ENCODE assay signal across 10 mouse cellular contexts in genomic region chr1:155777641-155778625, GRCm38 (mm10). TPM values are rescaled to one million over a fixed set of nuclear protein-coding genes. Genes with fewer than 3 reads are reported as not detected.
DNase-seq lines count a peak whose midpoint lies in the region; ATAC-seq and TF ChIP-seq lines count a peak whose summit lies in the region.
"Had no signal": no experiment of that assay in that cellular context is flagged by ENCODE, and none has a peak within 500 bp of the region (broad histone marks: within the 10 kb centered on the region; RNA-seq: fewer than 3 reads in every experiment).

No protein-coding gene starts in this region.

- intact Hi-C loops in left cerebral cortex, postnatal 25 days (cut with DNase I) = no loop called here

- 57% methylated on average over 14 of the region's 14 CpGs for WGBS in midbrain, embryonic 15.5 days
- WGBS in midbrain, embryonic 14.5 days = 49% methylated on average over 14 of the region's 14 CpGs
- WGBS in kidney, embryonic 15.5 days = 68% methylated on average over 14 of the region's 14 CpGs
- WGBS in liver, postnatal 0 days (ENCODE audit: insufficient replicate concordance) = 56% methylated on average over 14 of the region's 14 CpGs

- TF ChIP-seq EP300 in liver, postnatal 0 days (IDR thresholded peaks at IDR 0.05; ENCODE audit: low read depth) = no peak

- TF ChIP-seq CTCF in liver, postnatal 0 days (IDR thresholded peaks at IDR 0.05; ENCODE audit: low read depth) = no peak

- no peak overlapping the region for H3K4me2 ChIP-seq in midbrain, embryonic 15.5 days
- H3K4me2 ChIP-seq in midbrain, embryonic 14.5 days (ENCODE audit: low read length) = no peak overlapping the region
- H3K4me2 ChIP-seq in kidney, embryonic 15.5 days = no peak overlapping the region
- H3K4me2 ChIP-seq in liver, postnatal 0 days (ENCODE audit: low read depth, low read length) = no peak overlapping the region

- no peaks in the 10 kb centered on the region for H3K4me1 ChIP-seq in midbrain, embryonic 15.5 days
- H3K4me1 ChIP-seq in midbrain, embryonic 14.5 days (ENCODE audit: control insufficient read depth, insufficient read depth, low read length) = peaks cover 3% of the 10 kb centered on the region; the same call in 1 of the 2 replicates
- H3K4me1 ChIP-seq in kidney, embryonic 15.5 days = 0 out of 2 replicates have a peak, but pooled peaks cover 2% of the 10 kb centered on the region
- 0 out of 2 replicates have a peak, but pooled peaks cover 6% of the 10 kb centered on the region for H3K4me1 ChIP-seq in liver, postnatal 0 days (ENCODE audit: insufficient read depth)

- H3K9me3 ChIP-seq in midbrain, embryonic 15.5 days = 0 out of 2 replicates have a peak, but pooled peaks cover 4% of the 10 kb centered on the region
- 0 out of 2 replicates have a peak, but pooled peaks cover 3% of the 10 kb centered on the region for H3K9me3 ChIP-seq in midbrain, embryonic 14.5 days (ENCODE audit: control insufficient read depth, low read length)
- no peaks in the 10 kb centered on the region for H3K9me3 ChIP-seq in kidney, embryonic 15.5 days (replicated peaks)
- H3K9me3 ChIP-seq in liver, postnatal 0 days (ENCODE audit: low read length) = peaks cover 2% of the 10 kb centered on the region; the same call in 1 of the 2 replicates

- no peak overlapping the region for H3K4me3 ChIP-seq in midbrain, embryonic 15.5 days
- no peak overlapping the region for H3K4me3 ChIP-seq in midbrain, embryonic 14.5 days (replicated peaks; ENCODE audit: low read depth, low read length)
- no peak overlapping the region for H3K4me3 ChIP-seq in kidney, embryonic 15.5 days (replicated peaks)
- no peak overlapping the region for H3K4me3 ChIP-seq in liver, postnatal 0 days (ENCODE audit: low read depth, low read length)

- H3K9ac ChIP-seq in midbrain, embryonic 15.5 days = no peak overlapping the region
- H3K9ac ChIP-seq in midbrain, embryonic 14.5 days (replicated peaks; ENCODE audit: low read length) = no peak overlapping the region
- no peak overlapping the region for H3K9ac ChIP-seq in kidney, embryonic 15.5 days
- H3K9ac ChIP-seq in liver, postnatal 0 days (replicated peaks) = no peak overlapping the region

- ATAC-seq in midbrain, embryonic 15.5 days (replicated peaks) = peak; percentile 37; the same call in 1 of the 2 replicates
- ATAC-seq in midbrain, embryonic 14.5 days (ENCODE audit: low FRiP score, low TSS enrichment) = no peak; the same call in 1 of the 2 replicates
- peak; percentile 66 for ATAC-seq in kidney, embryonic 15.5 days (replicated peaks; ENCODE audit: low FRiP score)
- peak; percentile 43 for ATAC-seq in liver, postnatal 0 days

- no peak for DNase-seq in midbrain, embryonic 14.5 days
- DNase-seq in liver, postnatal 0 days = no peak
- DNase-seq in left cerebral cortex, postnatal 25 days (ENCODE audit: low spot score in 2 of 2) = no peak
- no peak for DNase-seq in right cerebral cortex, adult 18-20 months
- DNase-seq in gastrocnemius, postnatal 4 days (ENCODE audit: low spot score in 2 of 2) = no peak
- DNase-seq: adrenal gland, postnatal 36 days; cerebellum, postnatal 10 days; heart, postnatal 10 days had no signal

- 0 out of 2 replicates have a peak, but pooled peaks cover 13% of the 10 kb centered on the region for H3K27me3 ChIP-seq in midbrain, embryonic 15.5 days (replicated peaks)
- H3K27me3 ChIP-seq in midbrain, embryonic 14.5 days (ENCODE audit: control insufficient read depth, insufficient read depth, low read length) = peaks cover 6% of the 10 kb centered on the region
- H3K27me3 ChIP-seq in kidney, embryonic 15.5 days = no peaks in the 10 kb centered on the region
- H3K27me3 ChIP-seq in liver, postnatal 0 days (ENCODE audit: insufficient read depth, low read length) = no peaks in the 10 kb centered on the region

- peaks cover 8% of the 10 kb centered on the region; the same call in 1 of the 2 replicates for H3K36me3 ChIP-seq in midbrain, embryonic 15.5 days (replicated peaks)
- peaks cover 24% of the 10 kb centered on the region for H3K36me3 ChIP-seq in midbrain, embryonic 14.5 days (ENCODE audit: control insufficient read depth, insufficient read depth, low read length)
- peaks cover 26% of the 10 kb centered on the region for H3K36me3 ChIP-seq in kidney, embryonic 15.5 days
- H3K36me3 ChIP-seq in liver, postnatal 0 days (replicated peaks; ENCODE audit: insufficient read depth, low read length) = peaks cover 28% of the 10 kb centered on the region

- no peak overlapping the region for H3K27ac ChIP-seq in midbrain, embryonic 15.5 days
- H3K27ac ChIP-seq in midbrain, embryonic 14.5 days (replicated peaks; ENCODE audit: low read depth, low read length) = no peak overlapping the region
- H3K27ac ChIP-seq in kidney, embryonic 15.5 days = no peak overlapping the region
- H3K27ac ChIP-seq in liver, postnatal 0 days (ENCODE audit: low read depth) = no peak overlapping the region

RNA-seq across cellular contexts. Expression of gene Lhx4, which starts 26.4 kb away (rescaled TPM):
- polyA plus RNA-seq in midbrain, embryonic 15.5 days (2015; fragmentation: Nextera tagmentation; extraction: Ambion mirVana) = 1.5 and 1.6 TPM in 2 replicates
- polyA plus RNA-seq in midbrain, embryonic 14.5 days (2014; fragmentation: Nextera tagmentation; extraction: Ambion mirVana) = 1.8 and 3.5 TPM in 2 replicates
- not detected in 2 replicates for polyA plus RNA-seq in kidney, embryonic 15.5 days (2015; fragmentation: Nextera tagmentation; extraction: Ambion mirVana)
- not detected in 2 replicates for polyA plus RNA-seq in liver, postnatal 0 days (2015; fragmentation: Nextera tagmentation; extraction: Ambion mirVana)
- total RNA-seq in left cerebral cortex, postnatal 25 days (2021) = not detected
- total RNA-seq in gastrocnemius, postnatal 4 days (2021) = not detected
- total RNA-seq: adrenal gland, postnatal 36 days; heart, postnatal 10 days had no signal

RNA-seq across cellular contexts. Expression of gene Qsox1, which starts 34.8 kb away (rescaled TPM):
- 21.7 and 22.6 TPM in 2 replicates for polyA plus RNA-seq in midbrain, embryonic 15.5 days (2015; fragmentation: Nextera tagmentation; extraction: Ambion mirVana)
- 7.6 and 11.5 TPM in 2 replicates for polyA plus RNA-seq in midbrain, embryonic 14.5 days (2014; fragmentation: Nextera tagmentation; extraction: Ambion mirVana)
- 28.2 and 29.4 TPM in 2 replicates for polyA plus RNA-seq in kidney, embryonic 15.5 days (2015; fragmentation: Nextera tagmentation; extraction: Ambion mirVana)
- 238 and 239 TPM in 2 replicates for polyA plus RNA-seq in liver, postnatal 0 days (2015; fragmentation: Nextera tagmentation; extraction: Ambion mirVana)
- 10 to 100 TPM; 28.4 to 32.7 TPM for total RNA-seq in left cerebral cortex, postnatal 25 days (2021)
- 10 to 100 TPM; 55.3 to 59.9 TPM for total RNA-seq in gastrocnemius, postnatal 4 days (2021)
